Mouse (Mus musculus): ENCODE measurements around the gene Fam102a. TPM values are rescaled to one million over a fixed set of nuclear protein-coding genes. Genes with fewer than 3 reads are reported as not detected.

Fam102a gene
- polyA plus RNA-seq, 1 experiment = 12.9 TPM

GRCm38 (mm10) chr2:32601417-32602065 is 66.4 kb downstream of the Fam102a start:
- peak; percentile 49; the same call in 1 of the 2 replicates for TF ChIP-seq CTCF (IDR thresholded peaks at IDR 0.05; ENCODE audit: borderline replicate concordance, extremely low read depth, insufficient read depth, insufficient read length)
- TF ChIP-seq POLR2A (IDR thresholded peaks at IDR 0.05; ENCODE audit: borderline replicate concordance, extremely low read depth, insufficient read depth, insufficient read length, poor library complexity, severe bottlenecking) = no peak
- no peak for DNase-seq (ENCODE audit: low read depth)

- peak; percentile 92 for TF ChIP-seq CTCF (IDR thresholded peaks at IDR 0.05; ENCODE audit: borderline replicate concordance, extremely low read depth, insufficient read depth, insufficient read length)
- TF ChIP-seq POLR2A (IDR thresholded peaks at IDR 0.05; ENCODE audit: borderline replicate concordance, extremely low read depth, insufficient read depth, insufficient read length, poor library complexity, severe bottlenecking) = no peak
- peak; percentile 85 for DNase-seq (ENCODE audit: low read depth)
These were observed 67.5 kb downstream of the Fam102a start for GRCm38 (mm10) chr2:32602600-32603054.

- DNase-seq (ENCODE audit: low read depth) = no peak
- TF ChIP-seq POLR2A (IDR thresholded peaks at IDR 0.05; ENCODE audit: borderline replicate concordance, extremely low read depth, insufficient read depth, insufficient read length, poor library complexity, severe bottlenecking) (no peak), CTCF (IDR thresholded peaks at IDR 0.05; ENCODE audit: borderline replicate concordance, extremely low read depth, insufficient read depth, insufficient read length) (no peak)
These were observed 69.5 kb downstream of the Fam102a start for GRCm38 (mm10) chr2:32604631-32605030.

- TF ChIP-seq CTCF (IDR thresholded peaks at IDR 0.05; ENCODE audit: borderline replicate concordance, extremely low read depth, insufficient read depth, insufficient read length) = peak; percentile 52; the same call in 1 of the 2 replicates
- TF ChIP-seq POLR2A (IDR thresholded peaks at IDR 0.05; ENCODE audit: borderline replicate concordance, extremely low read depth, insufficient read depth, insufficient read length, poor library complexity, severe bottlenecking) = 0 out of 2 replicates have a peak, but pooled peaks have one; percentile 45
- DNase-seq (ENCODE audit: low read depth) = peak; percentile 87
These were observed 71.3 kb downstream of the Fam102a start for GRCm38 (mm10) chr2:32606161-32607142.

- peak; percentile 45 for DNase-seq (ENCODE audit: low read depth)
- TF ChIP-seq POLR2A (IDR thresholded peaks at IDR 0.05; ENCODE audit: borderline replicate concordance, extremely low read depth, insufficient read depth, insufficient read length, poor library complexity, severe bottlenecking) (no peak), CTCF (IDR thresholded peaks at IDR 0.05; ENCODE audit: borderline replicate concordance, extremely low read depth, insufficient read depth, insufficient read length) (no peak)
These were observed 72.3 kb downstream of the Fam102a start for GRCm38 (mm10) chr2:32607262-32607947.

- peak; percentile 45 for DNase-seq (ENCODE audit: low read depth)
- no peak for TF ChIP-seq POLR2A (IDR thresholded peaks at IDR 0.05; ENCODE audit: borderline replicate concordance, extremely low read depth, insufficient read depth, insufficient read length, poor library complexity, severe bottlenecking)
- TF ChIP-seq CTCF (IDR thresholded peaks at IDR 0.05; ENCODE audit: borderline replicate concordance, extremely low read depth, insufficient read depth, insufficient read length) = no peak
These were observed 73.1 kb downstream of the Fam102a start for GRCm38 (mm10) chr2:32608141-32608777.

GRCm38 (mm10) chr2:32608778-32609435 is 73.8 kb downstream of the Fam102a start:
- no peak for TF ChIP-seq POLR2A (IDR thresholded peaks at IDR 0.05; ENCODE audit: borderline replicate concordance, extremely low read depth, insufficient read depth, insufficient read length, poor library complexity, severe bottlenecking)
- TF ChIP-seq CTCF (IDR thresholded peaks at IDR 0.05; ENCODE audit: borderline replicate concordance, extremely low read depth, insufficient read depth, insufficient read length) = no peak
- DNase-seq (ENCODE audit: low read depth) = no peak

GRCm38 (mm10) chr2:32610610-32611229 is 75.6 kb downstream of the Fam102a start:
- TF ChIP-seq POLR2A (IDR thresholded peaks at IDR 0.05; ENCODE audit: borderline replicate concordance, extremely low read depth, insufficient read depth, insufficient read length, poor library complexity, severe bottlenecking) = no peak
- peak; percentile 44; the same call in 1 of the 2 replicates for TF ChIP-seq CTCF (IDR thresholded peaks at IDR 0.05; ENCODE audit: borderline replicate concordance, extremely low read depth, insufficient read depth, insufficient read length)
- DNase-seq (ENCODE audit: low read depth) = peak; percentile 56

- DNase-seq (ENCODE audit: low read depth) = no peak
These were observed 77.1 kb downstream of the Fam102a start for GRCm38 (mm10) chr2:32612274-32612673.

More at GRCm38 (mm10) chr2:32612274-32612673, 77.1 kb downstream of the Fam102a start:
- TF ChIP-seq CTCF (IDR thresholded peaks at IDR 0.05; ENCODE audit: borderline replicate concordance, extremely low read depth, insufficient read depth, insufficient read length) (no peak), POLR2A (IDR thresholded peaks at IDR 0.05; ENCODE audit: borderline replicate concordance, extremely low read depth, insufficient read depth, insufficient read length, poor library complexity, severe bottlenecking) (no peak)
